Mouse (Mus musculus): ENCODE results near the gene Tmbim1. TPM values are rescaled to one million over a fixed set of nuclear protein-coding genes. Genes with fewer than 3 reads are reported as not detected.
A peak's percentile ranks its signal among the peaks of the same experiment; 100 is the strongest.

Gene Tmbim1
- polyA plus RNA-seq, 1 experiment from 2014 or later, result 3.7 TPM

DNA sequence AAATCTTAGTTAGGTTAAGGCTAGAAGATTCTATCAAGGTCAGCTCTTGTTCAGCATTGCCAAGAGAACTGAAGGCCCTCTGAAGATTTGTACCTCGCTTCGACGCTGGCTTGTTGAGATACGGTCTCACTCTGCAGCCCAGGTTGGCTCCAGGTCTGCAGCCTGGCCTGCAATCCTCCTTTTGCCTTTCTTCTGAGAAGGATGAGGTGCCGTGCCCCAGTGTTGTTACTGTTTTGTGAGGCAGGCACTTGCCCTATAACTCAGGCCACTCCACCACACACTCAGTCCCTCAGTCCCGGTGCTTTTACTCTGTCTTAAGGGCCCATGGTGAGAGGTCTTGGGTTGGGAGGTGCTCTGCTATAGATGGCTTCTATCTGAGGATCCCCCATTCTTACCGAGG, 3.2 kb downstream of the Tmbim1 start:
- Histone ChIP-seq H3K4me1 (ENCODE audit: control insufficient read depth, insufficient read depth, low read length) (peaks cover 9% of the 10 kb centered on the region), H3K36me3 (ENCODE audit: control insufficient read depth, insufficient read depth, low read length) (0 out of 2 replicates have a peak, but pooled peaks cover 2% of the 10 kb centered on the region), H3K27ac (ENCODE audit: low read depth, low read length) (no peak overlapping the region), H3K27me3 (replicated peaks; ENCODE audit: control insufficient read depth, insufficient read depth, low read length) (peaks cover 10% of the 10 kb centered on the region), H3K9me3 (replicated peaks; ENCODE audit: control insufficient read depth, low read length) (no peaks in the 10 kb centered on the region), H3K4me2 (ENCODE audit: low read length) (no peak overlapping the region), H3K4me3 (ENCODE audit: low read depth, low read length) (no peak overlapping the region), H3K9ac (ENCODE audit: low read length) (no peak overlapping the region)
- no peak for DNase-seq (ENCODE audit: low spot score)
- ATAC-seq, result no peak
- 96% methylated on average over 7 of the region's 7 CpGs for WGBS

DNA sequence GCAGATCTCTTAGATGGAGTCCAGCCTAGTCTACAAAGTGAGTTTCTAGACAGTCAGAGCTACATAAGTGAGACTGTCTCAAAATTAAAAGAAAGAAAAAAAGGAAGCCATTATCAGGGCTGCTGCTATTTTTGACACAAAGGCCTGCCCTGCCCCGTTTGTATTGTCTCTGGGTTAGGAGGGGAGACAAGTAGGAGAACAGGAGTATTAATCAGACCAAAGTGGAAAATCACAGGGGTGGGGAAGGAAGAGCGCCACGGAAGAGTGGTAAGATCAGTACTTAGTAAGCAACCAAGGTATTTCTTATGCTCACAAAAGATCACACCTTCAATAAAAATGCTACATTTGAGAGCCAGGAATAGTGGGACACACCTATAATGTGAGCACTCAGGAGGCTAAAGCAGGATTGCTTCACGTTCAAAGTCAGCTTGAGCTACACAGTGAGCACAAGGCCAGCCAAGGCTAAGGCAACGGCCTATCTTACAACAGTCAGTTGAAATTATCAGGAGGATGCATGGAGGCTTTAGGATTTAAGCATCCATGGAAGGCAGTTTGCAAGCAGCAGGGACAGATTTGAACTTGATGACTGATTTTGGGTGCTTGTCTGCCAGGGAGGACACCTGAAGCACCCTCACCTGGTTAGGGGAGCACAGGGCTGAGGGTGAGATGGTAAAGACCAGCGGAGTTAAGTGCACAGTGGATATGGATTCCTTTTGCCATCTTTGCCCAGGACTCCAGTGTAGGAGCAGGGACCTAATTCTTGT, 4.9 kb downstream of the Tmbim1 start:
- H3K4me3 ChIP-seq (ENCODE audit: low read depth, low read length), result no peak overlapping the region
- no peaks in the 10 kb centered on the region for H3K9me3 ChIP-seq (replicated peaks; ENCODE audit: control insufficient read depth, low read length)
- no peak for DNase-seq (ENCODE audit: low spot score)
- peaks cover 10% of the 10 kb centered on the region for H3K27me3 ChIP-seq (replicated peaks; ENCODE audit: control insufficient read depth, insufficient read depth, low read length)
- H3K36me3 ChIP-seq (ENCODE audit: control insufficient read depth, insufficient read depth, low read length), result 0 out of 2 replicates have a peak, but pooled peaks cover 7% of the 10 kb centered on the region
- ATAC-seq, result no peak
- H3K4me2 ChIP-seq (ENCODE audit: low read length), result no peak overlapping the region
- H3K9ac ChIP-seq (ENCODE audit: low read length), result no peak overlapping the region
- H3K4me1 ChIP-seq (ENCODE audit: control insufficient read depth, insufficient read depth, low read length), result peaks cover 14% of the 10 kb centered on the region
- WGBS, result 87% methylated on average over 6 of the region's 6 CpGs
- H3K27ac ChIP-seq (ENCODE audit: low read depth, low read length), result no peak overlapping the region

- Histone ChIP-seq H3K27me3 (replicated peaks; ENCODE audit: control insufficient read depth, insufficient read depth, low read length) (peaks cover 4% of the 10 kb centered on the region; the same call in 1 of the 2 replicates), H3K9me3 (replicated peaks; ENCODE audit: control insufficient read depth, low read length) (no peaks in the 10 kb centered on the region), H3K4me3 (ENCODE audit: low read depth, low read length) (no peak overlapping the region), H3K27ac (ENCODE audit: low read depth, low read length) (no peak overlapping the region), H3K4me1 (ENCODE audit: control insufficient read depth, insufficient read depth, low read length) (peaks cover 18% of the 10 kb centered on the region), H3K9ac (ENCODE audit: low read length) (no peak overlapping the region), H3K4me2 (ENCODE audit: low read length) (no peak overlapping the region), H3K36me3 (ENCODE audit: control insufficient read depth, insufficient read depth, low read length) (0 out of 2 replicates have a peak, but pooled peaks cover 7% of the 10 kb centered on the region)
- ATAC-seq (no peak), DNase-seq (ENCODE audit: low spot score) (no peak)
- 70% methylated on average over 5 of the region's 5 CpGs for WGBS
Observed at GRCm38 (mm10) chr1:74298996-74299395, 6.4 kb downstream of the Tmbim1 start.

DNA sequence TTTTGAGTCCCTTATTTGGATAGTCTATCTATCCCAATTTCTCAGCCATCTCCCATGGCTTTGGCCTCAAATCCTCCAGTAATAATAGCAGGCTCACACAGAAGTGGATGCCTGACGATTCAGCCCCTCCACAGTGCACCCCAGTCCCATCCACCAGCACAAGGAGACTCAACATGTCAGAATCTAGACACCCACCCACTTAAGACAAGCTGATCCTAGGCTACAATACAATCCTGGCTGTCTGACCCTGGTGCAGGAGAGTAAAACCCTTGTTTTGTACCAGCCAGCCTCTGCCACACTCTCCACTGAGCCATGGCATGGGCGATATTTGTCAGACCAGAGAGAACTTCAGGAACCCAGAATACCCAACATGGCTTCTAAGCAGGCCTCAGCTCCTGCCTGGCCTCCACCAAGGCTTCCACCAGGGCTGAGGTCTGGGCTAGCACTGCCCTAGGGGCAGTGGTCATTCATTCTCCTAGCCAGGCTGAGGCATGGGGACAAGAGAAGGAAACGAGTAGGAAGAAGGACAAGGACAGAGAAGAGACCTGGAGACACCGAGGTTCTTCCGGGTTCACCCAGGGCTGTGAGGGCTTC, 7.2 kb downstream of the Tmbim1 start:
- H3K4me3 ChIP-seq (ENCODE audit: low read depth, low read length), result no peak overlapping the region
- H3K27ac ChIP-seq (ENCODE audit: low read depth, low read length), result no peak overlapping the region
- 0 out of 2 replicates have a peak, but pooled peaks cover 7% of the 10 kb centered on the region for H3K36me3 ChIP-seq (ENCODE audit: control insufficient read depth, insufficient read depth, low read length)
- 86% methylated on average over 5 of the region's 5 CpGs for WGBS
- no peak overlapping the region for H3K9ac ChIP-seq (ENCODE audit: low read length)
- no peaks in the 10 kb centered on the region for H3K9me3 ChIP-seq (replicated peaks; ENCODE audit: control insufficient read depth, low read length)
- no peak overlapping the region for H3K4me2 ChIP-seq (ENCODE audit: low read length)
- ATAC-seq (no peak), DNase-seq (ENCODE audit: low spot score) (no peak)
- H3K4me1 ChIP-seq (ENCODE audit: control insufficient read depth, insufficient read depth, low read length), result peaks cover 11% of the 10 kb centered on the region
- no peaks in the 10 kb centered on the region for H3K27me3 ChIP-seq (replicated peaks; ENCODE audit: control insufficient read depth, insufficient read depth, low read length)

DNA sequence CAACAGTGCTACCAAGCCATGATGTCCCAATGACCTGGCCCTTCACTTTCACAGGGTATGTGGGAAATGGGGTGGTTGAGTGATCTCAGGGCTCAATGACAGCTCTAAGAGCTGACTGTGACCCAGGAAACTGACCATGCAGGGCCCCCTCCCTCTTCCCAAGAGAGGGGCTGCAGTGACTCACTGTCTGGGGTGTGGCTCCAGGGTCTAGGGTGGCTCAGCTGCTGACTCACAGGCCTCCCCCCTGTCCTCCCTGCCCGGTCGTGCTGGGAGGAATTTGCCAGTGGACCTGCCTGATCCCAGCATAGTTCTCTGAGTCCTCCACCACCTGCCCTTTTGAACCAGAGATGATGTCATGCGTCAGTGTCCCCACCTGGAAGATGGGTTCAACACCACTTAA, 8.2 kb downstream of the Tmbim1 start:
- Histone ChIP-seq H3K4me2 (ENCODE audit: low read length) (no peak overlapping the region), H3K4me3 (ENCODE audit: low read depth, low read length) (no peak overlapping the region), H3K27ac (ENCODE audit: low read depth, low read length) (no peak overlapping the region), H3K4me1 (ENCODE audit: control insufficient read depth, insufficient read depth, low read length) (peaks cover 11% of the 10 kb centered on the region), H3K9ac (ENCODE audit: low read length) (no peak overlapping the region), H3K27me3 (replicated peaks; ENCODE audit: control insufficient read depth, insufficient read depth, low read length) (no peaks in the 10 kb centered on the region), H3K36me3 (ENCODE audit: control insufficient read depth, insufficient read depth, low read length) (0 out of 2 replicates have a peak, but pooled peaks cover 9% of the 10 kb centered on the region), H3K9me3 (replicated peaks; ENCODE audit: control insufficient read depth, low read length) (no peaks in the 10 kb centered on the region)
- ATAC-seq, result no peak
- 84% methylated on average over 3 of the region's 3 CpGs for WGBS
- DNase-seq (ENCODE audit: low spot score), result no peak

- Histone ChIP-seq H3K4me2 (ENCODE audit: low read length) (no peak overlapping the region), H3K9me3 (replicated peaks; ENCODE audit: control insufficient read depth, low read length) (no peaks in the 10 kb centered on the region), H3K9ac (ENCODE audit: low read length) (no peak overlapping the region), H3K36me3 (ENCODE audit: control insufficient read depth, insufficient read depth, low read length) (0 out of 2 replicates have a peak, but pooled peaks cover 9% of the 10 kb centered on the region), H3K4me3 (ENCODE audit: low read depth, low read length) (no peak overlapping the region), H3K4me1 (ENCODE audit: control insufficient read depth, insufficient read depth, low read length) (peaks cover 11% of the 10 kb centered on the region), H3K27ac (ENCODE audit: low read depth, low read length) (no peak overlapping the region), H3K27me3 (replicated peaks; ENCODE audit: control insufficient read depth, insufficient read depth, low read length) (no peaks in the 10 kb centered on the region)
- 83% methylated on average over 6 of the region's 6 CpGs for WGBS
- DNase-seq (ENCODE audit: low spot score) (no peak), ATAC-seq (no peak)
Observed at GRCm38 (mm10) chr1:74296477-74296876, 8.9 kb downstream of the Tmbim1 start.

DNA sequence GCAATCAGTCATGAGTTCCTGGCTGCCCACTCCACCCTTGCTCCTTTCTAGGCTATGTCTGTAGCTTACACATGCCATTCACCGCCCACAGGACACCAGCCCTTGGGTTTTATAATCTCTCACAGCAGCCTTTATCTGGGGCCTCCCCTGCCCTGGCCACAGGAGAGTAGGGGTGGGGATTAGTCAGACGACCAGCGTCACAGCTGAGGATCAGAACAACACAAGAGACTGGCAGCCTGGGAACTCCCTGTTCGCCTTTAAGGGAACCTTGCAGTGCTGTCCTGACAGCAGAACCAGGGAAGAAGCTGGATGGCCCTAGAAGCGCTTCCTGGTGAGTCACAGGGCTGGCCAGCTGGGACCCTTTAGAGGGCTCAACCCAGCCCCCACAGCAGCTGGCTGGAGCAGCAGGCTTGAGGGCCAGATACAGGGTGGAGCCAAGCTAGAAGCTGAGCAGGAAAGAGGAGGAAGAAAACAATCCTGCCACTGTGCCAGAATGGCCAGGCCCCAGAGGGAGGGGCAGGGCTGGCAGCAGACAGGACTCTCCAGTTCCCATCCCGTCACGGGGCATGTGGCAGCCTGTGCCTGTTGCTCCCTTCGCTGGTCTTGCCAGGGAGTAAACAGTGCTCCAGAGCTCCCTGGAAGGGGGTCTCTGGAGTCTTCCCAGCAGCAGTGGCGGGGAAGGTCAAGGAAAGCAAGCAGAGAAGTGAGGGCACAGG, 9.8 kb downstream of the Tmbim1 start:
- no peak overlapping the region for H3K4me2 ChIP-seq (ENCODE audit: low read length)
- WGBS, result 21% methylated on average over 9 of the region's 9 CpGs

GRCm38 (mm10) chr1:74294733-74295455, 10.5 kb downstream of the Tmbim1 start:
- H3K4me3 ChIP-seq (ENCODE audit: low read depth, low read length), result no peak overlapping the region
- no peak for DNase-seq (ENCODE audit: low spot score)
- H3K36me3 ChIP-seq (ENCODE audit: control insufficient read depth, insufficient read depth, low read length), result peaks cover 17% of the 10 kb centered on the region
- peaks cover 14% of the 10 kb centered on the region for H3K4me1 ChIP-seq (ENCODE audit: control insufficient read depth, insufficient read depth, low read length)
- 91% methylated on average over 6 of the region's 6 CpGs for WGBS
- no peaks in the 10 kb centered on the region for H3K9me3 ChIP-seq (replicated peaks; ENCODE audit: control insufficient read depth, low read length)
- ATAC-seq, result no peak
- peak overlapping the region; percentile 75 for H3K27ac ChIP-seq (ENCODE audit: low read depth, low read length)
- H3K27me3 ChIP-seq (replicated peaks; ENCODE audit: control insufficient read depth, insufficient read depth, low read length), result no peaks in the 10 kb centered on the region
- no peak overlapping the region for H3K4me2 ChIP-seq (ENCODE audit: low read length)
- no peak overlapping the region for H3K9ac ChIP-seq (ENCODE audit: low read length)

More for the DNA sequence above, 9.8 kb downstream of the Tmbim1 start:
- peak; percentile 76 for DNase-seq (ENCODE audit: low spot score)
- peak; percentile 88 for ATAC-seq
- Histone ChIP-seq H3K4me3 (ENCODE audit: low read depth, low read length) (no peak overlapping the region), H3K9ac (ENCODE audit: low read length) (no peak overlapping the region), H3K4me1 (ENCODE audit: control insufficient read depth, insufficient read depth, low read length) (peaks cover 11% of the 10 kb centered on the region), H3K27ac (ENCODE audit: low read depth, low read length) (peak overlapping the region; percentile 75), H3K9me3 (replicated peaks; ENCODE audit: control insufficient read depth, low read length) (no peaks in the 10 kb centered on the region), H3K36me3 (ENCODE audit: control insufficient read depth, insufficient read depth, low read length) (0 out of 2 replicates have a peak, but pooled peaks cover 10% of the 10 kb centered on the region), H3K27me3 (replicated peaks; ENCODE audit: control insufficient read depth, insufficient read depth, low read length) (no peaks in the 10 kb centered on the region)

All from forebrain, embryonic 14.5 days (tissue).